Mouse (Mus musculus): ENCODE data around the gene Pdzd11. TPM values are rescaled to one million over a fixed set of nuclear protein-coding genes. Genes with fewer than 3 reads are reported as not detected.

Pdzd11 gene
- 50.3 and 53.1 TPM in 2 replicates for polyA plus RNA-seq (2012; rRNA removed)

GRCm38 (mm10) chrX:100625802-100626793 lies at the start of gene Pdzd11:
Pdzd11 (minus strand) TSS chrX:100626568.
- Histone ChIP-seq H3K4me3 (replicated peaks; ENCODE audit: insufficient read depth, low read depth, low read length) (peak within 1 kb of the TSS; percentile 88), H3K27me3 (ENCODE audit: control insufficient read depth, insufficient read depth, low read length) (no peaks in the 10 kb centered on the region), H3K4me1 (ENCODE audit: control insufficient read depth, insufficient read depth, low read length) (no peaks in the 10 kb centered on the region), H3K27ac (ENCODE audit: insufficient read depth, low read length) (0 out of 2 replicates have a peak within 1 kb of the TSS, but pooled peaks have one; percentile 58)
- peak; percentile 83 to 91 for DNase-seq
- WGBS: 11% methylated on average over 62 of the region's 62 CpGs
- peak; percentile 72 for TF ChIP-seq POLR2A (IDR thresholded peaks at IDR 0.05; ENCODE audit: borderline replicate concordance, insufficient read depth, low read length)
- no peak for TF ChIP-seq CTCF (IDR thresholded peaks at IDR 0.05; ENCODE audit: borderline replicate concordance, insufficient read depth, low read depth, low read length)

- DNase-seq: no peak
- no peak overlapping the region for H3K27ac ChIP-seq (ENCODE audit: insufficient read depth, low read length)
- TF ChIP-seq CTCF (IDR thresholded peaks at IDR 0.05; ENCODE audit: borderline replicate concordance, insufficient read depth, low read depth, low read length) (no peak), POLR2A (IDR thresholded peaks at IDR 0.05; ENCODE audit: borderline replicate concordance, insufficient read depth, low read length) (no peak)
- no peaks in the 10 kb centered on the region for H3K27me3 ChIP-seq (ENCODE audit: control insufficient read depth, insufficient read depth, low read length)
- WGBS: 89% methylated on average over 2 of the region's 2 CpGs
- no peak overlapping the region for H3K4me3 ChIP-seq (replicated peaks; ENCODE audit: insufficient read depth, low read depth, low read length)
- H3K4me1 ChIP-seq (ENCODE audit: control insufficient read depth, insufficient read depth, low read length): no peaks in the 10 kb centered on the region
Observed at GRCm38 (mm10) chrX:100664825-100665224, 38.5 kb upstream of the Pdzd11 start.

- no peak for DNase-seq
- TF ChIP-seq POLR2A (IDR thresholded peaks at IDR 0.05; ENCODE audit: borderline replicate concordance, insufficient read depth, low read length): no peak
- no peak for TF ChIP-seq CTCF (IDR thresholded peaks at IDR 0.05; ENCODE audit: borderline replicate concordance, insufficient read depth, low read depth, low read length)
- Histone ChIP-seq H3K4me3 (replicated peaks; ENCODE audit: insufficient read depth, low read depth, low read length) (no peak overlapping the region), H3K27ac (ENCODE audit: insufficient read depth, low read length) (no peak overlapping the region), H3K4me1 (ENCODE audit: control insufficient read depth, insufficient read depth, low read length) (no peaks in the 10 kb centered on the region), H3K27me3 (ENCODE audit: control insufficient read depth, insufficient read depth, low read length) (no peaks in the 10 kb centered on the region)
Observed at GRCm38 (mm10) chrX:100652848-100653247, 26.5 kb upstream of the Pdzd11 start.

GRCm38 (mm10) chrX:100638477-100638876 lies 12.1 kb upstream of the Pdzd11 start:
- H3K4me3 ChIP-seq (replicated peaks; ENCODE audit: insufficient read depth, low read depth, low read length): no peak overlapping the region
- no peak for DNase-seq
- no peak overlapping the region for H3K27ac ChIP-seq (ENCODE audit: insufficient read depth, low read length)
- TF ChIP-seq CTCF (IDR thresholded peaks at IDR 0.05; ENCODE audit: borderline replicate concordance, insufficient read depth, low read depth, low read length) (no peak), POLR2A (IDR thresholded peaks at IDR 0.05; ENCODE audit: borderline replicate concordance, insufficient read depth, low read length) (no peak)
- WGBS: 93% methylated on average over 8 of the region's 8 CpGs
- no peaks in the 10 kb centered on the region for H3K4me1 ChIP-seq (ENCODE audit: control insufficient read depth, insufficient read depth, low read length)
- no peaks in the 10 kb centered on the region for H3K27me3 ChIP-seq (ENCODE audit: control insufficient read depth, insufficient read depth, low read length)

- Histone ChIP-seq H3K4me1 (ENCODE audit: control insufficient read depth, insufficient read depth, low read length) (no peaks in the 10 kb centered on the region), H3K27me3 (ENCODE audit: control insufficient read depth, insufficient read depth, low read length) (no peaks in the 10 kb centered on the region), H3K4me3 (replicated peaks; ENCODE audit: insufficient read depth, low read depth, low read length) (no peak overlapping the region), H3K27ac (ENCODE audit: insufficient read depth, low read length) (no peak overlapping the region)
- no peak for DNase-seq
- 84% methylated on average over 2 of the region's 2 CpGs for WGBS
- no peak for TF ChIP-seq POLR2A (IDR thresholded peaks at IDR 0.05; ENCODE audit: borderline replicate concordance, insufficient read depth, low read length)
- TF ChIP-seq CTCF (IDR thresholded peaks at IDR 0.05; ENCODE audit: borderline replicate concordance, insufficient read depth, low read depth, low read length): no peak
Observed at GRCm38 (mm10) chrX:100629076-100629475, 2.7 kb upstream of the Pdzd11 start.

- WGBS: 15% methylated on average over 3 of the region's 3 CpGs
- Histone ChIP-seq H3K27ac (ENCODE audit: insufficient read depth, low read length) (0 out of 2 replicates have a peak within 1 kb of the TSS, but pooled peaks have one; percentile 58), H3K27me3 (ENCODE audit: control insufficient read depth, insufficient read depth, low read length) (no peaks in the 10 kb centered on the region), H3K4me1 (ENCODE audit: control insufficient read depth, insufficient read depth, low read length) (no peaks in the 10 kb centered on the region), H3K4me3 (replicated peaks; ENCODE audit: insufficient read depth, low read depth, low read length) (peak within 1 kb of the TSS; percentile 88)
- no peak for DNase-seq
- TF ChIP-seq POLR2A (IDR thresholded peaks at IDR 0.05; ENCODE audit: borderline replicate concordance, insufficient read depth, low read length): no peak
- no peak for TF ChIP-seq CTCF (IDR thresholded peaks at IDR 0.05; ENCODE audit: borderline replicate concordance, insufficient read depth, low read depth, low read length)
Observed at GRCm38 (mm10) chrX:100625546-100625801, 894 bp downstream of the Pdzd11 start, which contains the start of gene Kif4. Kif4 (plus strand) TSS chrX:100625737.

GRCm38 (mm10) chrX:100625146-100625545 lies 1.2 kb downstream of the Pdzd11 start:
- WGBS: 18% methylated on average over 7 of the region's 7 CpGs
- Histone ChIP-seq H3K4me1 (ENCODE audit: control insufficient read depth, insufficient read depth, low read length) (no peaks in the 10 kb centered on the region), H3K4me3 (replicated peaks; ENCODE audit: insufficient read depth, low read depth, low read length) (peak overlapping the region; percentile 88), H3K27ac (ENCODE audit: insufficient read depth, low read length) (no peak overlapping the region), H3K27me3 (ENCODE audit: control insufficient read depth, insufficient read depth, low read length) (no peaks in the 10 kb centered on the region)
- DNase-seq: no peak
- TF ChIP-seq POLR2A (IDR thresholded peaks at IDR 0.05; ENCODE audit: borderline replicate concordance, insufficient read depth, low read length) (no peak), CTCF (IDR thresholded peaks at IDR 0.05; ENCODE audit: borderline replicate concordance, insufficient read depth, low read depth, low read length) (no peak)

- H3K27me3 ChIP-seq (ENCODE audit: control insufficient read depth, insufficient read depth, low read length): no peaks in the 10 kb centered on the region
- no peak overlapping the region for H3K27ac ChIP-seq (ENCODE audit: insufficient read depth, low read length)
- no peak for DNase-seq
- TF ChIP-seq POLR2A (IDR thresholded peaks at IDR 0.05; ENCODE audit: borderline replicate concordance, insufficient read depth, low read length): no peak
- no peak for TF ChIP-seq CTCF (IDR thresholded peaks at IDR 0.05; ENCODE audit: borderline replicate concordance, insufficient read depth, low read depth, low read length)
- no peak overlapping the region for H3K4me3 ChIP-seq (replicated peaks; ENCODE audit: insufficient read depth, low read depth, low read length)
- 96% methylated on average over 4 of the region's 4 CpGs for WGBS
- no peaks in the 10 kb centered on the region for H3K4me1 ChIP-seq (ENCODE audit: control insufficient read depth, insufficient read depth, low read length)
Observed at GRCm38 (mm10) chrX:100624242-100624641, 2.1 kb downstream of the Pdzd11 start.

Measured in cerebellum, adult 2 months (tissue).